Mouse (Mus musculus): ENCODE results near the gene Plekhg5.

Plekhg5 gene

GRCm38 (mm10) chr4:152125161-152126025 is 53.1 kb downstream of the Plekhg5 start:
- DNase-seq (ENCODE audit: low read depth, low spot score) = peak; percentile 62

GRCm38 (mm10) chr4:152126026-152126920 is 54.0 kb downstream of the Plekhg5 start:
- no peak for DNase-seq (ENCODE audit: low read depth, low spot score)

GRCm38 (mm10) chr4:152127884-152128283 is 55.6 kb downstream of the Plekhg5 start:
- DNase-seq (ENCODE audit: low read depth, low spot score) = no peak

- DNase-seq (ENCODE audit: low read depth, low spot score) = no peak
These were observed 56.5 kb downstream of the Plekhg5 start for GRCm38 (mm10) chr4:152128784-152129183.

GRCm38 (mm10) chr4:152129395-152129930 is 57.2 kb downstream of the Plekhg5 start:
- DNase-seq (ENCODE audit: low read depth, low spot score) = no peak

- peak; percentile 67 for DNase-seq (ENCODE audit: low read depth, low spot score)
These were observed 58.7 kb downstream of the Plekhg5 start for GRCm38 (mm10) chr4:152130771-152131653.

- DNase-seq (ENCODE audit: low read depth, low spot score) = peak; percentile 11
These were observed 59.8 kb downstream of the Plekhg5 start for GRCm38 (mm10) chr4:152131809-152132771.

GRCm38 (mm10) chr4:152132772-152133169 is 60.5 kb downstream of the Plekhg5 start:
- DNase-seq (ENCODE audit: low read depth, low spot score) = peak; percentile 4

GRCm38 (mm10) chr4:152133213-152133612 is 60.9 kb downstream of the Plekhg5 start:
- DNase-seq (ENCODE audit: low read depth, low spot score) = peak; percentile 11

- DNase-seq (ENCODE audit: low read depth, low spot score) = peak; percentile 70
These were observed 62.2 kb downstream of the Plekhg5 start for GRCm38 (mm10) chr4:152134507-152134906.

- no peak for DNase-seq (ENCODE audit: low read depth, low spot score)
These were observed 63.1 kb downstream of the Plekhg5 start for GRCm38 (mm10) chr4:152135363-152135762.

- DNase-seq (ENCODE audit: low read depth, low spot score) = peak; percentile 68
These were observed 64.0 kb downstream of the Plekhg5 start for GRCm38 (mm10) chr4:152136112-152136875.

GRCm38 (mm10) chr4:152136876-152137250 is 64.6 kb downstream of the Plekhg5 start:
- DNase-seq (ENCODE audit: low read depth, low spot score) = no peak

- peak; percentile 89 for DNase-seq (ENCODE audit: low read depth, low spot score)
These were observed 66.4 kb downstream of the Plekhg5 start for GRCm38 (mm10) chr4:152138497-152139260.

- DNase-seq (ENCODE audit: low read depth, low spot score) = peak; percentile 62
These were observed 68.1 kb downstream of the Plekhg5 start for GRCm38 (mm10) chr4:152140441-152140840.

- DNase-seq (ENCODE audit: low read depth, low spot score) = no peak
These were observed 69.3 kb downstream of the Plekhg5 start for GRCm38 (mm10) chr4:152141521-152142135.

GRCm38 (mm10) chr4:152143632-152144031 is 71.3 kb downstream of the Plekhg5 start:
- no peak for DNase-seq (ENCODE audit: low read depth, low spot score)

- DNase-seq (ENCODE audit: low read depth, low spot score) = no peak
These were observed 73.2 kb downstream of the Plekhg5 start for GRCm38 (mm10) chr4:152145473-152145872.

Measured in CD4-positive helper T cell, adult 2 months (primary cell).